Mouse (Mus musculus): ENCODE measurements at regions not wholly inside any gene's neighbourhood (a gene's known extent, or its start where the extent isn't known, plus 50 kb on each side); places are given as distances from the start of the nearest gene placed in this dataset.

- no peaks in the 10 kb centered on the region for H3K9me3 ChIP-seq (replicated peaks)
- no peak for DNase-seq
- no peak overlapping the region for H3K9ac ChIP-seq
- peaks cover 8% of the 10 kb centered on the region for H3K4me1 ChIP-seq (replicated peaks)
- no peak for ATAC-seq (ENCODE audit: low read depth)
- H3K4me2 ChIP-seq: no peak overlapping the region
- 24% methylated on average over 6 of the region's 6 CpGs for WGBS (ENCODE audit: insufficient replicate concordance)
- no peak overlapping the region for H3K4me3 ChIP-seq (replicated peaks)
- H3K27ac ChIP-seq: no peak overlapping the region
- H3K36me3 ChIP-seq: no peaks in the 10 kb centered on the region
- no peaks in the 10 kb centered on the region; the same call in 1 of the 2 replicates for H3K27me3 ChIP-seq
Measured at GRCm38 (mm10) chr5:107054900-107055452, 90.9 kb downstream of the Cdc7 start.

GRCm38 (mm10) chr5:107055455-107055854 lies 91.3 kb downstream of the Cdc7 start:
- Histone ChIP-seq H3K27me3 (no peaks in the 10 kb centered on the region; the same call in 1 of the 2 replicates), H3K9me3 (replicated peaks) (no peaks in the 10 kb centered on the region), H3K4me2 (no peak overlapping the region), H3K36me3 (no peaks in the 10 kb centered on the region), H3K4me1 (replicated peaks) (peaks cover 8% of the 10 kb centered on the region), H3K4me3 (replicated peaks) (no peak overlapping the region), H3K9ac (no peak overlapping the region), H3K27ac (no peak overlapping the region)
- ATAC-seq (ENCODE audit: low read depth) (no peak), DNase-seq (no peak)
- 43% methylated on average over 3 of the region's 3 CpGs for WGBS (ENCODE audit: insufficient replicate concordance)
